Mouse (Mus musculus): ENCODE data around the gene Trappc12. TPM values are rescaled to one million over a fixed set of nuclear protein-coding genes. Genes with fewer than 3 reads are reported as not detected.

The Trappc12 gene
- polyA plus RNA-seq, 1 experiment from 2014 or later, result 40.6 TPM

- Histone ChIP-seq H3K27ac (ENCODE audit: low read length) (peak overlapping the region; percentile 26; the same call in 1 of the 2 replicates), H3K4me1 (replicated peaks; ENCODE audit: control insufficient read depth, insufficient read depth, low read length) (no peaks in the 10 kb centered on the region), H3K4me2 (ENCODE audit: low read depth, low read length) (no peak overlapping the region), H3K27me3 (ENCODE audit: control insufficient read depth, insufficient read depth, low read depth, low read length) (no peaks in the 10 kb centered on the region), H3K4me3 (ENCODE audit: low read length) (no peak overlapping the region), H3K36me3 (ENCODE audit: control insufficient read depth, insufficient read depth, low read length) (no peaks in the 10 kb centered on the region; the same call in 1 of the 2 replicates), H3K9me3 (ENCODE audit: control insufficient read depth, low read length) (no peaks in the 10 kb centered on the region), H3K9ac (ENCODE audit: low read length) (no peak overlapping the region)
- no peak for ATAC-seq (ENCODE audit: low read depth)
- 33% methylated on average over 3 of the region's 3 CpGs for WGBS
Measured at GRCm38 (mm10) chr12:28700101-28700511, 50.2 kb downstream of the Trappc12 start.

- Histone ChIP-seq H3K9ac (ENCODE audit: low read length) (no peak overlapping the region), H3K27me3 (ENCODE audit: control insufficient read depth, insufficient read depth, low read depth, low read length) (no peaks in the 10 kb centered on the region), H3K36me3 (ENCODE audit: control insufficient read depth, insufficient read depth, low read length) (no peaks in the 10 kb centered on the region; the same call in 1 of the 2 replicates), H3K4me1 (replicated peaks; ENCODE audit: control insufficient read depth, insufficient read depth, low read length) (no peaks in the 10 kb centered on the region; the same call in 1 of the 2 replicates), H3K27ac (ENCODE audit: low read length) (0 out of 2 replicates have a peak overlapping the region, but pooled peaks have one; percentile 26), H3K4me2 (ENCODE audit: low read depth, low read length) (no peak overlapping the region), H3K4me3 (ENCODE audit: low read length) (no peak overlapping the region), H3K9me3 (ENCODE audit: control insufficient read depth, low read length) (no peaks in the 10 kb centered on the region)
- no peak for ATAC-seq (ENCODE audit: low read depth)
- WGBS, result 11% methylated on average over 6 of the region's 6 CpGs
Measured at GRCm38 (mm10) chr12:28699656-28700055, 50.6 kb downstream of the Trappc12 start.

GRCm38 (mm10) chr12:28699086-28699485 lies 51.2 kb downstream of the Trappc12 start:
- Histone ChIP-seq H3K27ac (ENCODE audit: low read length) (no peak overlapping the region), H3K9ac (ENCODE audit: low read length) (no peak overlapping the region), H3K9me3 (ENCODE audit: control insufficient read depth, low read length) (no peaks in the 10 kb centered on the region), H3K4me1 (replicated peaks; ENCODE audit: control insufficient read depth, insufficient read depth, low read length) (no peaks in the 10 kb centered on the region; the same call in 1 of the 2 replicates), H3K27me3 (ENCODE audit: control insufficient read depth, insufficient read depth, low read depth, low read length) (no peaks in the 10 kb centered on the region), H3K4me2 (ENCODE audit: low read depth, low read length) (no peak overlapping the region), H3K36me3 (ENCODE audit: control insufficient read depth, insufficient read depth, low read length) (no peaks in the 10 kb centered on the region; the same call in 1 of the 2 replicates), H3K4me3 (ENCODE audit: low read length) (no peak overlapping the region)
- 51% methylated on average over 5 of the region's 5 CpGs for WGBS
- ATAC-seq (ENCODE audit: low read depth), result no peak

GRCm38 (mm10) chr12:28697821-28698595 lies 52.3 kb downstream of the Trappc12 start:
- 58% methylated on average over 14 of the region's 14 CpGs for WGBS

GRCm38 (mm10) chr12:28694776-28695175 lies 55.5 kb downstream of the Trappc12 start:
- Histone ChIP-seq H3K4me1 (replicated peaks; ENCODE audit: control insufficient read depth, insufficient read depth, low read length) (no peaks in the 10 kb centered on the region; the same call in 1 of the 2 replicates), H3K36me3 (ENCODE audit: control insufficient read depth, insufficient read depth, low read length) (peaks cover 6% of the 10 kb centered on the region; the same call in 1 of the 2 replicates), H3K4me2 (ENCODE audit: low read depth, low read length) (no peak overlapping the region), H3K27ac (ENCODE audit: low read length) (no peak overlapping the region), H3K9ac (ENCODE audit: low read length) (no peak overlapping the region), H3K27me3 (ENCODE audit: control insufficient read depth, insufficient read depth, low read depth, low read length) (no peaks in the 10 kb centered on the region), H3K9me3 (ENCODE audit: control insufficient read depth, low read length) (no peaks in the 10 kb centered on the region), H3K4me3 (ENCODE audit: low read length) (no peak overlapping the region)
- 73% methylated on average over 7 of the region's 7 CpGs for WGBS
- 0 out of 2 replicates have a peak, but pooled peaks have one; percentile 1 for ATAC-seq (ENCODE audit: low read depth)

More at GRCm38 (mm10) chr12:28697821-28698595, 52.3 kb downstream of the Trappc12 start:
- Histone ChIP-seq H3K27ac (ENCODE audit: low read length) (no peak overlapping the region), H3K27me3 (ENCODE audit: control insufficient read depth, insufficient read depth, low read depth, low read length) (no peaks in the 10 kb centered on the region), H3K9ac (ENCODE audit: low read length) (no peak overlapping the region), H3K36me3 (ENCODE audit: control insufficient read depth, insufficient read depth, low read length) (peaks cover 3% of the 10 kb centered on the region; the same call in 1 of the 2 replicates), H3K4me1 (replicated peaks; ENCODE audit: control insufficient read depth, insufficient read depth, low read length) (no peaks in the 10 kb centered on the region; the same call in 1 of the 2 replicates), H3K4me3 (ENCODE audit: low read length) (no peak overlapping the region), H3K4me2 (ENCODE audit: low read depth, low read length) (no peak overlapping the region), H3K9me3 (ENCODE audit: control insufficient read depth, low read length) (no peaks in the 10 kb centered on the region)
- ATAC-seq (ENCODE audit: low read depth), result no peak

- H3K4me2 ChIP-seq (ENCODE audit: low read depth, low read length), result no peak overlapping the region
- H3K4me3 ChIP-seq (ENCODE audit: low read length), result no peak overlapping the region
- H3K27ac ChIP-seq (ENCODE audit: low read length), result no peak overlapping the region
- no peaks in the 10 kb centered on the region; the same call in 1 of the 2 replicates for H3K4me1 ChIP-seq (replicated peaks; ENCODE audit: control insufficient read depth, insufficient read depth, low read length)
- no peaks in the 10 kb centered on the region for H3K9me3 ChIP-seq (ENCODE audit: control insufficient read depth, low read length)
- H3K9ac ChIP-seq (ENCODE audit: low read length), result no peak overlapping the region
- 34% methylated on average over 2 of the region's 2 CpGs for WGBS
- no peaks in the 10 kb centered on the region for H3K27me3 ChIP-seq (ENCODE audit: control insufficient read depth, insufficient read depth, low read depth, low read length)
- peak; percentile 84 for ATAC-seq (ENCODE audit: low read depth)
- peaks cover 11% of the 10 kb centered on the region; the same call in 1 of the 2 replicates for H3K36me3 ChIP-seq (ENCODE audit: control insufficient read depth, insufficient read depth, low read length)
Measured at GRCm38 (mm10) chr12:28694231-28694630, 56.0 kb downstream of the Trappc12 start.

GRCm38 (mm10) chr12:28693738-28694137 lies 56.5 kb downstream of the Trappc12 start:
- Histone ChIP-seq H3K9me3 (ENCODE audit: control insufficient read depth, low read length) (no peaks in the 10 kb centered on the region), H3K36me3 (ENCODE audit: control insufficient read depth, insufficient read depth, low read length) (peaks cover 12% of the 10 kb centered on the region; the same call in 1 of the 2 replicates), H3K27ac (ENCODE audit: low read length) (no peak overlapping the region), H3K9ac (ENCODE audit: low read length) (no peak overlapping the region), H3K4me1 (replicated peaks; ENCODE audit: control insufficient read depth, insufficient read depth, low read length) (no peaks in the 10 kb centered on the region; the same call in 1 of the 2 replicates), H3K4me3 (ENCODE audit: low read length) (no peak overlapping the region), H3K27me3 (ENCODE audit: control insufficient read depth, insufficient read depth, low read depth, low read length) (no peaks in the 10 kb centered on the region), H3K4me2 (ENCODE audit: low read depth, low read length) (no peak overlapping the region)
- ATAC-seq (ENCODE audit: low read depth), result peak; percentile 59
- WGBS, result 32% methylated on average over 3 of the region's 3 CpGs

GRCm38 (mm10) chr12:28690730-28691129 lies 59.5 kb downstream of the Trappc12 start:
- WGBS, result 89% methylated on average over 7 of the region's 7 CpGs
- Histone ChIP-seq H3K27ac (ENCODE audit: low read length) (no peak overlapping the region), H3K9ac (ENCODE audit: low read length) (no peak overlapping the region), H3K36me3 (ENCODE audit: control insufficient read depth, insufficient read depth, low read length) (peaks cover 12% of the 10 kb centered on the region; the same call in 1 of the 2 replicates), H3K4me2 (ENCODE audit: low read depth, low read length) (no peak overlapping the region), H3K4me3 (ENCODE audit: low read length) (no peak overlapping the region), H3K9me3 (ENCODE audit: control insufficient read depth, low read length) (no peaks in the 10 kb centered on the region), H3K4me1 (replicated peaks; ENCODE audit: control insufficient read depth, insufficient read depth, low read length) (no peaks in the 10 kb centered on the region; the same call in 1 of the 2 replicates), H3K27me3 (ENCODE audit: control insufficient read depth, insufficient read depth, low read depth, low read length) (no peaks in the 10 kb centered on the region)
- no peak for ATAC-seq (ENCODE audit: low read depth)

- ATAC-seq (ENCODE audit: low read depth), result no peak
- 90% methylated on average over 6 of the region's 6 CpGs for WGBS
Measured at GRCm38 (mm10) chr12:28688996-28689395, 61.3 kb downstream of the Trappc12 start.

More at GRCm38 (mm10) chr12:28688996-28689395, 61.3 kb downstream of the Trappc12 start:
- Histone ChIP-seq H3K9ac (ENCODE audit: low read length) (no peak overlapping the region), H3K9me3 (ENCODE audit: control insufficient read depth, low read length) (no peaks in the 10 kb centered on the region), H3K4me2 (ENCODE audit: low read depth, low read length) (no peak overlapping the region), H3K27ac (ENCODE audit: low read length) (no peak overlapping the region), H3K27me3 (ENCODE audit: control insufficient read depth, insufficient read depth, low read depth, low read length) (no peaks in the 10 kb centered on the region), H3K36me3 (ENCODE audit: control insufficient read depth, insufficient read depth, low read length) (peaks cover 12% of the 10 kb centered on the region; the same call in 1 of the 2 replicates), H3K4me1 (replicated peaks; ENCODE audit: control insufficient read depth, insufficient read depth, low read length) (no peaks in the 10 kb centered on the region; the same call in 1 of the 2 replicates), H3K4me3 (ENCODE audit: low read length) (no peak overlapping the region)

Data from lung, embryonic 16.5 days (tissue).